9 mouse cellular contexts compared by ENCODE assay signal in genomic region chr1:52596982-52597646, GRCm38 (mm10). TPM values are rescaled to one million over a fixed set of nuclear protein-coding genes. Genes with fewer than 3 reads are reported as not detected.
DNase-seq lines count a peak whose midpoint lies in the region; ATAC-seq and TF ChIP-seq lines count a peak whose summit lies in the region.
"Had no signal": no experiment of that assay in that cellular context is flagged by ENCODE, and none has a peak within 500 bp of the region (broad histone marks: within the 10 kb centered on the region; RNA-seq: fewer than 3 reads in every experiment).

No protein-coding gene starts in this region.

- H3K27me3 ChIP-seq in heart, embryonic 11.5 days (ENCODE audit: control insufficient read depth, insufficient read depth, low read length), result no peaks in the 10 kb centered on the region
- no peaks in the 10 kb centered on the region for H3K27me3 ChIP-seq in forebrain, embryonic 14.5 days (replicated peaks; ENCODE audit: control insufficient read depth, insufficient read depth, low read length)
- no peaks in the 10 kb centered on the region for H3K27me3 ChIP-seq in lung, postnatal 0 days (replicated peaks; ENCODE audit: insufficient read depth, low read length)

- 68% methylated on average over 11 of the region's 11 CpGs for WGBS in heart, embryonic 11.5 days (ENCODE audit: insufficient replicate concordance)
- 26% methylated on average over 11 of the region's 11 CpGs for WGBS in forebrain, embryonic 14.5 days
- WGBS in lung, postnatal 0 days, result 51% methylated on average over 11 of the region's 11 CpGs

- no peak overlapping the region for H3K4me3 ChIP-seq in heart, embryonic 11.5 days (ENCODE audit: low read depth, low read length)
- no peak overlapping the region for H3K4me3 ChIP-seq in forebrain, embryonic 14.5 days (ENCODE audit: low read depth, low read length)
- no peak overlapping the region for H3K4me3 ChIP-seq in lung, postnatal 0 days (ENCODE audit: low read depth, low read length)
- H3K4me3 ChIP-seq: erythroblast, embryonic 14.5 days had no signal

- no peaks in the 10 kb centered on the region for H3K9me3 ChIP-seq in heart, embryonic 11.5 days (replicated peaks; ENCODE audit: control insufficient read depth, low read length)
- no peaks in the 10 kb centered on the region for H3K9me3 ChIP-seq in forebrain, embryonic 14.5 days (replicated peaks; ENCODE audit: control insufficient read depth, low read length)
- no peaks in the 10 kb centered on the region for H3K9me3 ChIP-seq in lung, postnatal 0 days (ENCODE audit: low read length)

- H3K9ac ChIP-seq in heart, embryonic 11.5 days (ENCODE audit: low read depth, low read length), result no peak overlapping the region
- H3K9ac ChIP-seq in forebrain, embryonic 14.5 days (ENCODE audit: low read length), result no peak overlapping the region
- H3K9ac ChIP-seq in lung, postnatal 0 days (replicated peaks; ENCODE audit: low read depth), result no peak overlapping the region

- peaks cover 2% of the 10 kb centered on the region; the same call in 1 of the 2 replicates for H3K4me1 ChIP-seq in heart, embryonic 11.5 days (ENCODE audit: control insufficient read depth, insufficient read depth, low read length)
- peaks cover 11% of the 10 kb centered on the region; the same call in 1 of the 2 replicates for H3K4me1 ChIP-seq in forebrain, embryonic 14.5 days (ENCODE audit: control insufficient read depth, insufficient read depth, low read length)
- H3K4me1 ChIP-seq in lung, postnatal 0 days (ENCODE audit: insufficient read depth, low read depth, low read length), result peaks cover 3% of the 10 kb centered on the region; the same call in 1 of the 2 replicates

- H3K4me2 ChIP-seq in heart, embryonic 11.5 days, result no peak overlapping the region
- peak overlapping the region; percentile 49 for H3K4me2 ChIP-seq in forebrain, embryonic 14.5 days (ENCODE audit: low read length)
- H3K4me2 ChIP-seq in lung, postnatal 0 days (replicated peaks; ENCODE audit: low read depth, low read length), result no peak overlapping the region

- no peak for ATAC-seq in heart, embryonic 11.5 days (replicated peaks; ENCODE audit: insufficient number of reproducible peaks, low FRiP score, low TSS enrichment)
- peak; percentile 98 for ATAC-seq in forebrain, embryonic 14.5 days
- 0 out of 2 replicates have a peak, but pooled peaks have one; percentile 49 for ATAC-seq in lung, postnatal 0 days

- TF ChIP-seq EP300 in lung, postnatal 0 days (IDR thresholded peaks at IDR 0.05), result no peak

- no peak for TF ChIP-seq CTCF in lung, postnatal 0 days (IDR thresholded peaks at IDR 0.05)

- no peak overlapping the region for H3K27ac ChIP-seq in heart, embryonic 11.5 days (ENCODE audit: low read depth, low read length)
- H3K27ac ChIP-seq in forebrain, embryonic 14.5 days (ENCODE audit: low read depth, low read length), result peak overlapping the region; percentile 76; the same call in 1 of the 2 replicates
- H3K27ac ChIP-seq in lung, postnatal 0 days (ENCODE audit: low read length), result no peak overlapping the region; the same call in 1 of the 2 replicates

- DNase-seq in heart, adult 11 months, result peak; percentile 93
- DNase-seq in NIH3T3 (ENCODE audit: low read depth), result peak; percentile 48
- peak; percentile 89 for DNase-seq in forebrain, embryonic 14.5 days (ENCODE audit: low spot score)
- DNase-seq in induced T-regulatory cell, adult 2 months (ENCODE audit: low read depth), result peak; percentile 35
- peak; percentile 41 for DNase-seq in lung, postnatal 0 days (ENCODE audit: low spot score)
- peak; percentile 60 to 74 for DNase-seq in right cerebral cortex, postnatal 36 days (ENCODE audit: low spot score in 2 of 2)
- no peak for DNase-seq in spleen, postnatal 10 days (ENCODE audit: low spot score in 2 of 2)

- H3K36me3 ChIP-seq in heart, embryonic 11.5 days (ENCODE audit: control insufficient read depth, insufficient read depth, low read length), result no peaks in the 10 kb centered on the region
- no peaks in the 10 kb centered on the region for H3K36me3 ChIP-seq in forebrain, embryonic 14.5 days (ENCODE audit: control insufficient read depth, insufficient read depth, low read length)
- H3K36me3 ChIP-seq in lung, postnatal 0 days (ENCODE audit: insufficient read depth, low read length), result no peaks in the 10 kb centered on the region

RNA-seq across cellular contexts. Expression of gene Nemp2, which starts 33.4 kb away (rescaled TPM):
- polyA plus RNA-seq in heart, embryonic 11.5 days (2014; fragmentation: Nextera tagmentation; extraction: Ambion mirVana), result 8.2 and 8.5 TPM in 2 replicates
- polyA plus RNA-seq in forebrain, embryonic 14.5 days (2014; fragmentation: Nextera tagmentation; extraction: Ambion mirVana), result 9.5 and 10.1 TPM in 2 replicates
- 3.3 and 3.5 TPM in 2 replicates for polyA plus RNA-seq in lung, postnatal 0 days (2015; fragmentation: Nextera tagmentation; extraction: Ambion mirVana)

Comparison
In these comparisons a context has a peak if more than half of its experiments do, and no peak if none do; other contexts are left out.
1. DNase-seq: peak in heart, adult 11 months (single experiment), NIH3T3 (single experiment), forebrain, embryonic 14.5 days (single experiment), induced T-regulatory cell, adult 2 months (single experiment), lung, postnatal 0 days (single experiment) and right cerebral cortex, postnatal 36 days (2 of 2); none in spleen, postnatal 10 days (0 of 2).